Mouse (Mus musculus) neural tube, embryonic 11.5 days (tissue): ENCODE measurements at regions not wholly inside any gene's neighbourhood (a gene's known extent, or its start where the extent isn't known, plus 50 kb on each side); places are given as distances from the start of the nearest gene placed in this dataset.

Experiments used
- ATAC-seq: fragments of 200-750 bp; cut with Nextera tagmentation; 2 replicates; pipeline ENCODE4 v1.8.0; 2017; ENCODE audit warnings: moderate number of reproducible peaks, mild to moderate bottlenecking, moderate TSS enrichment, moderate library complexity; ENCODE audit not compliant: insufficient read depth, low FRiP score, low TSS enrichment
- DNase-seq: peaks from one replicate; pipeline ENCODE4 v3.0.0-alpha.2; 2015; ENCODE audit warnings: low spot score
- H3K27ac ChIP-seq: fragments of 300-500 bp; sonication (generic); 2 replicates; pipeline ENCODE4 v1.5.1; 2014; ENCODE audit warnings: low read depth, mild to moderate bottlenecking, low read length
- H3K27me3 ChIP-seq: fragments of 300-500 bp; sonication (generic); 2 replicates; pipeline ENCODE4 v1.6.1; 2014; ENCODE audit warnings: mild to moderate bottlenecking, low read length, mixed read lengths; ENCODE audit not compliant: control insufficient read depth, insufficient read depth
- H3K36me3 ChIP-seq: fragments of 300-500 bp; sonication (generic); 2 replicates; pipeline ENCODE4 v1.6.1; 2014; ENCODE audit warnings: mild to moderate bottlenecking, low read length, moderate library complexity, mixed read lengths; ENCODE audit not compliant: control insufficient read depth, insufficient read depth
- H3K4me1 ChIP-seq: fragments of 300-500 bp; sonication (generic); 2 replicates; pipeline ENCODE4 v1.6.1; 2014; ENCODE audit warnings: low read length, mixed read lengths; ENCODE audit not compliant: control insufficient read depth, insufficient read depth
- H3K4me2 ChIP-seq: fragments of 300-500 bp; sonication (generic); 2 replicates; pipeline ENCODE4 v1.6.1; 2014; ENCODE audit warnings: low read depth, mild to moderate bottlenecking, moderate library complexity
- H3K4me3 ChIP-seq: fragments of 300-500 bp; sonication (generic); 2 replicates; pipeline ENCODE4 v1.5.1; 2014; ENCODE audit warnings: low read depth, low read length
- H3K9ac ChIP-seq: fragments of 300-500 bp; sonication (generic); 2 replicates; pipeline ENCODE4 v1.6.1; 2014; ENCODE audit warnings: mild to moderate bottlenecking, low read length
- H3K9me3 ChIP-seq: fragments of 300-500 bp; sonication (generic); 2 replicates; pipeline ENCODE4 v1.6.1; 2016; ENCODE audit warnings: low read length; ENCODE audit not compliant: control insufficient read depth
- WGBS: fragments of 180-500 bp; shearing (Covaris S2); extraction: QIAGEN DNeasy Blood & Tissue Kit; methylation state at CpG from one replicate; pipeline ENCODE4 v1.1.7; 2014; 5-methylcytosine and 5-hydroxymethylcytosine counted together

- no peak for DNase-seq
- H3K4me1 ChIP-seq = no peaks in the 10 kb centered on the region
- H3K4me3 ChIP-seq = no peak overlapping the region
- no peaks in the 10 kb centered on the region for H3K27me3 ChIP-seq
- H3K27ac ChIP-seq = no peak overlapping the region
- no peak overlapping the region for H3K4me2 ChIP-seq
- no peak overlapping the region for H3K9ac ChIP-seq
- no peaks in the 10 kb centered on the region for H3K36me3 ChIP-seq
- ATAC-seq = no peak
- H3K9me3 ChIP-seq = no peaks in the 10 kb centered on the region
- 94% methylated on average over 8 of the region's 8 CpGs for WGBS
Observed at GRCm38 (mm10) chr8:79479326-79479725, 80.0 kb upstream of the Smad1 start.

- WGBS = 53% methylated on average over 5 of the region's 5 CpGs
- Histone ChIP-seq H3K4me1 (no peaks in the 10 kb centered on the region), H3K27ac (no peak overlapping the region), H3K9ac (no peak overlapping the region), H3K4me2 (no peak overlapping the region), H3K9me3 (no peaks in the 10 kb centered on the region), H3K4me3 (no peak overlapping the region), H3K36me3 (no peaks in the 10 kb centered on the region), H3K27me3 (no peaks in the 10 kb centered on the region)
- peak; percentile 58; the same call in 1 of the 2 replicates for ATAC-seq
- DNase-seq = no peak
Observed at GRCm38 (mm10) chr8:79476012-79476411, 76.7 kb upstream of the Smad1 start.

- no peak overlapping the region for H3K4me3 ChIP-seq
- H3K27me3 ChIP-seq = no peaks in the 10 kb centered on the region
- no peaks in the 10 kb centered on the region for H3K36me3 ChIP-seq
- no peaks in the 10 kb centered on the region for H3K9me3 ChIP-seq
- no peak overlapping the region for H3K4me2 ChIP-seq
- 72% methylated on average over 8 of the region's 8 CpGs for WGBS
- no peak for DNase-seq
- H3K27ac ChIP-seq = no peak overlapping the region
- no peak for ATAC-seq
- H3K4me1 ChIP-seq = no peaks in the 10 kb centered on the region
- H3K9ac ChIP-seq = no peak overlapping the region
Observed at GRCm38 (mm10) chr8:79474679-79475078, 75.4 kb upstream of the Smad1 start.

- Histone ChIP-seq H3K4me2 (no peak overlapping the region), H3K4me3 (no peak overlapping the region), H3K27ac (no peak overlapping the region), H3K4me1 (no peaks in the 10 kb centered on the region), H3K9ac (no peak overlapping the region), H3K36me3 (no peaks in the 10 kb centered on the region), H3K27me3 (no peaks in the 10 kb centered on the region), H3K9me3 (no peaks in the 10 kb centered on the region)
- ATAC-seq = no peak
- DNase-seq = no peak
Observed at GRCm38 (mm10) chr8:79452101-79452500, 52.8 kb upstream of the Smad1 start.

GRCm38 (mm10) chr8:79449453-79449852, 50.1 kb upstream of the Smad1 start:
- Histone ChIP-seq H3K27me3 (no peaks in the 10 kb centered on the region), H3K27ac (no peak overlapping the region), H3K9ac (no peak overlapping the region), H3K4me1 (no peaks in the 10 kb centered on the region), H3K4me2 (no peak overlapping the region), H3K36me3 (no peaks in the 10 kb centered on the region), H3K4me3 (no peak overlapping the region), H3K9me3 (no peaks in the 10 kb centered on the region)
- WGBS = 90% methylated on average over 3 of the region's 3 CpGs
- no peak for ATAC-seq
- no peak for DNase-seq
